Mouse (Mus musculus) midbrain, postnatal 0 days (tissue): ENCODE measurements around the gene Wdr35. TPM values are rescaled to one million over a fixed set of nuclear protein-coding genes. Genes with fewer than 3 reads are reported as not detected.

Source experiments
- ATAC-seq: fragments of 200-750 bp; cut with Nextera tagmentation; 2 replicates; pipeline ENCODE4 v1.8.0; 2017; ENCODE audit warnings: moderate number of reproducible peaks, mild to moderate bottlenecking, moderate TSS enrichment, moderate library complexity; ENCODE audit not compliant: low FRiP score
- DNase-seq: peaks from one replicate; pipeline ENCODE4 v3.0.0-alpha.2; 2015; ENCODE audit warnings: low spot score
- H3K27ac ChIP-seq: fragments of 300-500 bp; sonication (generic); 2 replicates; pipeline ENCODE4 v1.5.1; 2014; ENCODE audit warnings: low read depth, mild to moderate bottlenecking, low read length, mixed read lengths
- H3K27me3 ChIP-seq: fragments of 300-500 bp; sonication (generic); 2 replicates; pipeline ENCODE4 v1.6.1; 2014; ENCODE audit warnings: low read length, control low read depth, mixed read lengths; ENCODE audit not compliant: insufficient read depth
- H3K36me3 ChIP-seq: fragments of 300-500 bp; sonication (generic); 2 replicates; pipeline ENCODE4 v1.6.1; 2014; ENCODE audit warnings: low read length, control low read depth, mixed read lengths; ENCODE audit not compliant: insufficient read depth
- H3K4me1 ChIP-seq: fragments of 300-500 bp; sonication (generic); 2 replicates; pipeline ENCODE4 v1.6.1; 2014; ENCODE audit warnings: mild to moderate bottlenecking, control low read depth, antibody characterized with exemption, low read length, mixed read lengths; ENCODE audit not compliant: insufficient read depth
- H3K4me2 ChIP-seq: fragments of 300-500 bp; sonication (generic); 2 replicates; pipeline ENCODE4 v1.6.1; 2014; ENCODE audit warnings: low read depth, mild to moderate bottlenecking, low read length, mixed read lengths; ENCODE audit not compliant: poor library complexity, severe bottlenecking
- H3K4me3 ChIP-seq: fragments of 300-500 bp; sonication (generic); 2 replicates; pipeline ENCODE4 v1.5.1; 2014; ENCODE audit warnings: low read depth, mild to moderate bottlenecking, low read length, moderate library complexity
- H3K9ac ChIP-seq: fragments of 300-500 bp; sonication (generic); replicated peaks from 2 replicates; pipeline ENCODE4 v1.6.1; 2014; ENCODE audit warnings: mild to moderate bottlenecking, low read length, moderate library complexity, mixed read lengths; ENCODE audit not compliant: poor library complexity, severe bottlenecking
- H3K9me3 ChIP-seq: fragments of 300-500 bp; sonication (generic); 2 replicates; pipeline ENCODE4 v1.6.1; 2016; ENCODE audit warnings: low read length, control low read depth
- CTCF ChIP-seq: IDR thresholded peaks from 2 replicates; pipeline ENCODE4 v1.5.1; 2016; ENCODE audit warnings: antibody characterized with exemption, mild to moderate bottlenecking
- whole genome bisulfite sequencing: fragments of 180-500 bp; shearing (Covaris S2); extraction: QIAGEN DNeasy Blood & Tissue Kit; methylation state at CpG from one replicate; pipeline ENCODE4 v1.1.7; 2014; 5-methylcytosine and 5-hydroxymethylcytosine counted together
- polyA plus RNA-seq: library from polyadenylated mRNA; unstranded; fragments of >200 nt; fragmentation: Nextera tagmentation; extraction: Ambion mirVana; gene quantifications from 2 replicates; pipeline ENCODE4 v1.2.1, GENCODE M21; 2015
- total RNA-seq: library from RNA; depleted of rRNA; stranded (reverse); fragments of >200 nt; gene quantifications from 2 replicates; pipeline ENCODE4 v1.2.3, GENCODE M21; 2014

Gene Wdr35
- total and polyA plus RNA-seq, 2 experiments from 2014 or later: 19.3 to 21.4 TPM

DNA sequence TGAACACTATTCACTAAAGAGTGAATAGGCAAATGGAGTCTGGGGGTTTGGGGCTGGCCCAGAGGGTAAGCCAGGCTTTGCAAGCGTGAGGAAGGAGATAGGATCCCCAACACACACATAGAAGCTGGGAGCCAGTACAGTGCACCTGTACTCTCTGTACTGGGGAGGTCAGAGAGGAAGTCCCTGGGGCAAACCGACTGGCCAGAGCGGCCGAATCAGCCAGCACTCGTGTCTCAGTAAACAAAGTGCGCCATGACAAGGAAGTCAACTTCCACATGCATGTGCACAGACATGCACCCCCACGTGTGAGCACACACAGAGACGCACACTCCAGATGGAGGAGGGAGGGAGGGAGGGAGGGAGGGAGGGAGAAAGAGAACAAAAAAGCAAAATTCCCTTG lies 19.5 kb downstream of the Wdr35 start:
- TF ChIP-seq CTCF: no peak
- Histone ChIP-seq H3K9ac (no peak overlapping the region), H3K36me3 (peaks cover 4% of the 10 kb centered on the region; the same call in 1 of the 2 replicates), H3K4me3 (no peak overlapping the region), H3K4me2 (no peak overlapping the region), H3K27me3 (no peaks in the 10 kb centered on the region), H3K9me3 (no peaks in the 10 kb centered on the region), H3K27ac (no peak overlapping the region), H3K4me1 (no peaks in the 10 kb centered on the region)
- ATAC-seq (no peak), DNase-seq (no peak)
- 82% methylated on average over 8 of the region's 8 CpGs for WGBS

DNA sequence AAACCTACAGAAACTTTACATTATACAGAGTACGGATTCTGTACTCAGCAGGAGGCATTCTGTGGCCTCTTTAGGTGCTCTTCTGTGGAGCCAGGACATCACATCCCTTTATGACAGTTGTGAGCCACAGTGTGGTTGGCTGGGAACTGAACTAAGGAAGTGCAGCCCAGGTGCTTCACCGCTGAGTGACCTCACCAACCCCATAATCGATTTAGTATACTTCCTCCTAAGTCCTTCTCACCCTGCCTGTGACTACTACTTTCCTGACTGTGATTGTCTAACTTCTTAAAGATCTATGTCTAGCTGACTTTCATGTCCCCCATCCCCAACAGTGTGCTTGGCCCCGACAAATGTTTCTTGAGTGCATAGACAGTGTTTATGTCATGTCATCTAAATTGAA lies 24.6 kb downstream of the Wdr35 start:
- DNase-seq (no peak), ATAC-seq (no peak)
- Histone ChIP-seq H3K36me3 (no peaks in the 10 kb centered on the region), H3K9me3 (no peaks in the 10 kb centered on the region), H3K4me2 (no peak overlapping the region), H3K27me3 (no peaks in the 10 kb centered on the region), H3K27ac (no peak overlapping the region), H3K4me3 (no peak overlapping the region), H3K9ac (no peak overlapping the region), H3K4me1 (no peaks in the 10 kb centered on the region)
- 89% methylated on average over 4 of the region's 4 CpGs for WGBS
- TF ChIP-seq CTCF: no peak

DNA sequence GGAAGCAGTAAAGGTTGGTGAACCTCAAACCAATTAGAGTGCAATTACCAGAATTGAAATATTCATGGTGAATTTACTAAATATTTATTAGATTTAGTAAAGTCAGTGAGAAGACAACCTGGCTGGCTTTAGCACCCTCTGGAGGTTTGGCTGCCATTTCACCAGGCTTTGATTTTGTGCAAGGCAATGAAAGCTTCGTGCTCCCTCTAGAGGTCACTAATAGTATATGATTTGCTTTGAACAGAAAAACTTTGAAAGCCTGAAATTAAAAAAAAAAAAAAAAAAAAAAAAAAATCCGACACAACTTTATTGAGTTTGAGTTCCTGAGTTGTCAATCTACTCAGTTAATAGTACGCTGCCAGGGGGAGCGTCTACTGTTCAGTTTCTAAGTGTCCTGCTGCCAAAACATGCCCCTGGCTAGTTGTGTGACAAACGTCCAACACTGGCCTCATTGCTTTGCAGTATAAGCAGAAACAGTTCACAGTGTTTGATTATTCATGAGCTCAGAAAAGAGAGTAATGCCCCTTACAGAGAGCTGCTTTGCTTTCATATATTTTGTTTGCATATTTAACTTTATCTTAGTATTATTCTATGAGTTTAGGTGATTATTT lies 28.5 kb downstream of the Wdr35 start:
- H3K27ac ChIP-seq: no peak overlapping the region
- 11% methylated on average over 5 of the region's 5 CpGs for WGBS
- peak; percentile 62; the same call in 1 of the 2 replicates for ATAC-seq
- no peaks in the 10 kb centered on the region for H3K4me1 ChIP-seq
- no peak overlapping the region for H3K4me3 ChIP-seq
- DNase-seq: peak; percentile 94
- H3K9ac ChIP-seq: no peak overlapping the region
- H3K4me2 ChIP-seq: no peak overlapping the region
- TF ChIP-seq CTCF: peak; percentile 92
- H3K9me3 ChIP-seq: no peaks in the 10 kb centered on the region
- H3K36me3 ChIP-seq: peaks cover 3% of the 10 kb centered on the region; the same call in 1 of the 2 replicates
- no peaks in the 10 kb centered on the region for H3K27me3 ChIP-seq

DNA sequence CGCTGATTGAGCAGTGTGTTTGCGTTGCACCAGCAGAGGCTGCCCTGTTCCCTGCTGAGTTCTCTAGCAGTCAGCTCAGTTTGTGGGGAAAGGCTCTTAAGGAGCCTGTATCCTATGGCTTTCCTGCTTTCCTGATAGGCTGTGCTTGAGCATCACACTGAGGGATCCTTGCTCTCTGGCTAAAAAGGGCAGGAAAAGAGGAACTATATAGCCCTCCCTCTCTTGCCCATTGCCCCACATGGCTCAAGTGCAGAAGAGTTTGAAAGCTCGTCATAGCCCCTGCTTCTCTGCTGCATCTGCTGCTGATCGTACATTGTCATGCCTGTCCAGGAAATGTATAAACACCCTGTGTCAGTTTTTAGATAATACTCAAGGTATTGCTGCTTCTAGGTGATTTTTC lies 33.5 kb downstream of the Wdr35 start:
- Histone ChIP-seq H3K4me1 (no peaks in the 10 kb centered on the region), H3K9me3 (no peaks in the 10 kb centered on the region), H3K9ac (no peak overlapping the region), H3K27ac (no peak overlapping the region), H3K27me3 (no peaks in the 10 kb centered on the region), H3K4me2 (no peak overlapping the region), H3K36me3 (peaks cover 6% of the 10 kb centered on the region; the same call in 1 of the 2 replicates), H3K4me3 (no peak overlapping the region)
- WGBS: 63% methylated on average over 4 of the region's 4 CpGs
- no peak for TF ChIP-seq CTCF
- no peak for DNase-seq
- ATAC-seq: no peak

DNA sequence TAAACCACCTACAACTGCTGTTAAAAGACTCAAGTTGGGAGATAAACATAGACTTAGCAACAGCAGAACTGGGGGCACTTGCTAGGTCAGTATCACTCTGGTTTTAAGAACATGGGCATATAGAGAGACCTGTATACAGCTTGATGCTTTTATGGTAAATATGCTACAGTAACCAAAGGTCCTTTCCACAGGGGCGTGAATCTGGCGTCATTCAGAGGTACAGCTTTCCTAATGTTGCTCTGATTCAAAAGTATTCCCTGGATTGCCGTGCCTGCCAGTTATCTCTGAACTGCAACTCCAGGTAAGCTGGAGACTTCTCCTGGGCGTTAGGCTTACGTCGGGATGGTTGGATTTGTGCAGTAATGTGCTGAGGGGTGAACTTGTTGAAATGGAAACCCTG lies 34.1 kb downstream of the Wdr35 start:
- Histone ChIP-seq H3K27me3 (no peaks in the 10 kb centered on the region), H3K9ac (no peak overlapping the region), H3K4me3 (no peak overlapping the region), H3K27ac (no peak overlapping the region), H3K4me2 (no peak overlapping the region), H3K36me3 (peaks cover 6% of the 10 kb centered on the region; the same call in 1 of the 2 replicates), H3K4me1 (no peaks in the 10 kb centered on the region), H3K9me3 (no peaks in the 10 kb centered on the region)
- no peak for DNase-seq
- TF ChIP-seq CTCF: no peak
- ATAC-seq: no peak
- WGBS: 97% methylated on average over 6 of the region's 6 CpGs

DNA sequence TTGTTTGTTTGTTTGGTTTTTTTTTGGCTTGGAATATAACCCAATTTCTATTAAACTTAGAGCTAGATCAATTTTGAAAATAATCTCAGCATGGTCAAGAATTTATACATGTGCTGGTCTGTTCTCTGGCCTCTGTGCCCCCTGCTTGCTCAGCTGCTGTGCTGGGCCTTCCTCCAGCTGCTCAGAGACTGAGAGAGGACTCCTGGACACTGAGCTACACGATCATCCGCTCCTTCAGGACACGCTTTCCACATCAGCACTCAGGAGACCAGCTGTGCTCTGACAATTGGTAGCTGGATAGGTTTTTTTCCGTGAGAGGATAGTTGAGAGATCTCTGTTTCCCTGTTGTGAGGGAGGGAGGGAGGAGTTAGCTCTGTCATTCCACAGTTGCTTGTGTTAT lies 36.6 kb downstream of the Wdr35 start:
- Histone ChIP-seq H3K4me3 (no peak overlapping the region), H3K36me3 (peaks cover 6% of the 10 kb centered on the region; the same call in 1 of the 2 replicates), H3K27me3 (no peaks in the 10 kb centered on the region), H3K9me3 (no peaks in the 10 kb centered on the region), H3K4me1 (no peaks in the 10 kb centered on the region), H3K4me2 (no peak overlapping the region), H3K9ac (no peak overlapping the region), H3K27ac (no peak overlapping the region)
- TF ChIP-seq CTCF: no peak
- no peak for DNase-seq
- 76% methylated on average over 4 of the region's 4 CpGs for WGBS
- ATAC-seq: no peak
